Mouse (Mus musculus): ENCODE data around the gene Helt.

Helt gene

DNA sequence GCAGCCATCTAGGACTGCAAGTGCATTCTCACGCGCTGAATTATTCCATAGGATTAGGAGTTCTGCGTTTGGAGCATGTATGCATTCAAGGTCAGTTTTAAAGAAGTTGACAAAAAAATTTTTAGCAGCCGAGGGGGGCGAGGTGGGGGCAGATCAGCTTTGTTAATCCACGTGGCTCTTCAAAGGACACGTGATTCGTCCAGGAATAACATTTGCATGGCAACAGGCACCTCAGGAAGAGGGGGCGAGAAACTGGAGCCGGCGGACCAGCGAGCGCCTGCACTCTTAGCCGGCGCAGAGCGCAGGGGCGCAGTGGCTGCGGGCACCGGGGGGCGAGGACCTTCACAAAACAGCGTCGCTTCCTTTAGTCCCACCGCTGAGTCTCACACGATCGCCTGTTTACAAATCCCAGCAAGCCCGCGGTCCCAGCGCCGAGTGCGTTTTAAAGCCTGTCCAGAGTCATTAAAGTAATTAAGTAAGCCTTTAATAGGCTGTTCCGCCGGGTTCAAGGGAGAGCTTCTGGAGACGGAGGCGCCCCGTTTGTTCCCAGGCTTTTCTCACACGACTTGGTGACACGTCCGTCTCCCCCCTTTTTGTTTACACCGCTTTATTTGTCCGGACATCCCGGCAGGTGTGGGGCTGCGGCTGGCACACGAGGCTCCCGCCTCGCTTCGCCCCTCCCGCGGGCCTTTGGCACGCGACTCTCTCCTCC is at the start of gene Helt:
TSS of gene Helt (minus strand) at position 491 of the 712 bp plus-strand sequence.
- DNase-seq (ENCODE audit: low read depth, low spot score): no peak

DNA sequence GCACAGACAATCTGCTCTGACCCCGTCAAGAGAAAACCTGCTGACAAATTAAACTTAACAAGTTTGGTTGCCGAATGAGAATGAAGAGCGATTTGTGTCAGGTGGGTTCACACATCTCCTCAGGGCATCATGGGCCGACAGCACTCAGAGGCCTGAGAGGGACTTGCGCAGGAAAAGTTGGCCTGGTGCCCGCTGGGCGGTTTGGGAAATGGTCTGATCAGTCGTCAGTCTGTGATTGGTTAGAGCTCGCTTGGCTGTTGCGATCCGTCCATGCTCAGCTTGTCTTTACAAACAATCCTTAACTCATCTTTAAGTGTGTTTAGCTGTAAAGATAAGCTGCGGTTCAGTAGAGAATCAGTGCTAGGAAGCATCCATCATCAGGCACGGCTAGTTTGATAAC is 47.8 kb upstream of the Helt start:
- no peak for DNase-seq (ENCODE audit: low read depth, low spot score)

DNA sequence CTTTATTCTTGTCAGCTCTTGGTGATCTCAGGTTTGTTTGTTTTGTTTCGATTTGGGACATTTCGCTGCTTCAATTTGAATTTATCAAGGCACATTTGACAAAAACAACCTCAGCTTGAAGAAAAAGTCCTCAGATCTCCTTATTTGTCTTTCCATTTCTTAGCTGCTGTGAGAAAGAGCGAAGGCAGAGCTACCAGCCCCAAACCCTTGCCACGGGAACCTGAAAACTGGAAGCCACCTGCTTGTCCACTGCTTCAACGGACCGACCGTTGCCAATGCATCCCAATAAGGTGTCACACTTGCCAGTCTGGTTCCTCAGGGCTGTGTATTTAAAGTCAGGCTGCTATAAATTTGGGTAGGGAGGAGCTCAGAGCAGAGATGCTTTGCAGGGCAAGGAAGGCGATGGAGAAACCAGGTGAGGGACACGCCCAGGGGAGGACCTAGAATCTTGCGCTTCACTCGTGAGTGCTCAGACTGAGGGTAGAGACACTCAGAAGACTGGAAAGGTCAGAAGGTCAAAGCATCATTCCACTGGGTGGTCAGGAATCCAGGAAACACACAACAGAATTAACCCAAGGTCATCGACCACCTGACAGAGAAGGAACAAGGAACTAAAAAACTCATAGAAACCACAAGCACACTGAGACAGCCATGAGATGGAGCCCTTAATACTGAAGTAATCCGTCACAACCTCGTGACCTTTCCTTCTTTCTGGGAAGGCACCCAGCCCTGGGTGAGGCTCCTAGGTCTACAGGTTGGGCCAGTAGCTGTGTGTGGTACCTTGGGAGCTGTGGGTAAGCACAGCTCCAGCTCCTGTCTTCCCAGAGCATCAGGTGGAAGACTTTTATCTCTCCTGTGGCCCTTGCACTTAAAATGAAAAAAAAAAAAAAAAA is 46.2 kb upstream of the Helt start:
- DNase-seq (ENCODE audit: low read depth, low spot score): no peak

DNA sequence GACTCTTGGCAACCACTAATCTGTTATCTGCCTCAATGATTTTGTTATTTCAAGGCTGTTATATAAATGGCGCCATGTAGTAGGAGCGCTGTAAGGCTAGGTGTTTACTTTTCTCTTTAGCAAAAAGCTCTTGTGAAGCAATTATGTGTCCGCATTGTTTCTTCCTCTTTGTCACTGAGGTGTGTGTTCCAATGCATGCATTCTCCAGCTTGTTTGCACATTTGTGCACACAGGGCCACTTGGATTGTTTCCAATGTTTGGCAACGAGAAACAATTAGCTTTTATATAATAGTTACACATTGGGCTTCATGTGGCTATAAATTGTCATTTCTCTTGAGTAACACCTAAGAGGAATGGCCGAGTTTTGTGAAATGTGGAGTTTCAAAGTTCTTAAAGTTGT is 44.8 kb upstream of the Helt start:
- no peak for DNase-seq (ENCODE audit: low read depth, low spot score)

DNA sequence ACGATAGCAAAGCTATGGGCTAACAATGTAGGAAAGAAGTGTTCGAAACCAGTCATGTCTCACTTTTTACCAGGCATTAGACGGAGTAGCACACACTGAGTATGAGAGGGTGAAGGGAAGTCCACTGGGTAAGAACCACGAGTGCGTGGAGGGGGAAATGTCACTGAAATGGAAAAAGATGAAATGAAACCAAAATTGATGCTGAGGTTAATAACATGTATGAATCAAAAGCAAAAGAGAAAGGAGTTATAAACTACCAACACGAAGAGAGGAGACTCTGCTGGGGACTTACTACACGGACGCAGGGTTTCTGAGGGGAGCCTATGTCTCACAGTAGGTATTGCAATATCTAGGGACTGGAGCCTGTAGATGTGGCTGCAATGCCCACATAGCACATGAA is 41.9 kb upstream of the Helt start:
- DNase-seq (ENCODE audit: low read depth, low spot score): peak; percentile 64

DNA sequence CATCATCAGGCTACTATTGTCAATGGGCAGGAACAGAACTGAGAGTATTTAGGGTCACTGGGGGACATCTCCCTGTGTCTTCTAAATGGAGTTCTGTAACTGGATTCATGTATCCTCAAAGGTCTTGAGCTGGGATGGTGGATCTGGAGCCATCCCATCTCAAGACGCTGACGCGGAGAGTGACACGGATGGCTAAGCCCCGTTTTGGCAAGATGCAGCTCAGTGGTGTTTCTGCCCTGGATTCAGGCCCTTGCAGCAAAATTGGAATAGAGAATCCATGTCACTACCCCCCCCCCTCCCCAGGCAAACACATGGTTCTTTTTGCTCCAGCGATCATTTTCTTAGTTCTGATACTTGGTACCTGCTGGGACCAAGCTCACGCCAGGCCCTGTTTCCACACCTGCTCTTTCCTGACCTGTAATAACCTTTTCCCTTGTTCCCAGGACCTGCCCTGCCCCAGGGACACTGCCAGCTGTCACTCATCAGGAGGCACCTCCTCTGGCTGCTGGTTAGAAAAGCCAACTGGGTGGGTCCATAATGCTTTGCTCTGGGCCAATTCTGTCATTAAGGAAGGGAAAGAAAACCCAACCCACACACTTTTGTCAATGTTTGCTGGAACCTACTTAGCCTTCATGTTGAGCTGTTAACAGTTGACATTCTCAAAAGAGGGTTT is 38.1 kb upstream of the Helt start:
- no peak for DNase-seq (ENCODE audit: low read depth, low spot score)

DNA sequence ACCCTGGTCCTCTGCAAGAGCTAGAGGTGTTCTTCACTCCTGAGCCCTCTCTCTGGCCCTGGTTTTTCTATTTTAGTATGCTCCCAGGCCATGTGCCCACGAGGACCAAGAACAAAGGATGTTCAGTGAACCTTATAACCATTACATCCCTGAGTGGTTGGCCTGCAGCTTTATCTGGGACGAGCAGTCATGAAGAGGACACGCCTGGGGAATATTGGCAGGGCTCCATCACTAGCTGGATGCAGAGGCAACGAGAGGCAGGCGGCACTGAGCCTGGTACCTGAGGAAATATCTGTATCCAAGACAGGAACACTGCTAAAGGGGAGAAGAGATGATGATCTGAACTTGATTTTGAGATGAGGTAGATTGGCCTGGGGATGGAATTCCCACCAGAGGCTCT is 37.3 kb upstream of the Helt start:
- DNase-seq (ENCODE audit: low read depth, low spot score): no peak

DNA sequence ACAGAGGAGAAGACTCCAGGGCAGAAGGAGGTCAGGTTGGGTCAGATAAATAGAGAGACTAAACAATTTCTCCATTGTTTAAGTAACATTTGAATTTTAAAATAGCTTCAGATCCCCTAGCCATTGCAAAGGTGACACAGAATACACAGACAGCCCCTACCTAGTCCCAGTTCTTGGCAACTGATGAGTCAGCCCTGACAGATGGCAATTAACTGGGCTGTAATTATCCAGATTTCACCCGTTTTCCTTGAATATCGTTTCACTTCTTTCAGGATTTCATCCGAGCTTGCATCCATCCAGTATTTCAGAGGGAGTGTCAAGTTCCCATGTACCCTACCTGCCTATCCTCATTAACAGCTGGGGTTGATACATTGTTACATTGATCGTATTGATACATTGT is 34.9 kb upstream of the Helt start:
- no peak for DNase-seq (ENCODE audit: low read depth, low spot score)

DNA sequence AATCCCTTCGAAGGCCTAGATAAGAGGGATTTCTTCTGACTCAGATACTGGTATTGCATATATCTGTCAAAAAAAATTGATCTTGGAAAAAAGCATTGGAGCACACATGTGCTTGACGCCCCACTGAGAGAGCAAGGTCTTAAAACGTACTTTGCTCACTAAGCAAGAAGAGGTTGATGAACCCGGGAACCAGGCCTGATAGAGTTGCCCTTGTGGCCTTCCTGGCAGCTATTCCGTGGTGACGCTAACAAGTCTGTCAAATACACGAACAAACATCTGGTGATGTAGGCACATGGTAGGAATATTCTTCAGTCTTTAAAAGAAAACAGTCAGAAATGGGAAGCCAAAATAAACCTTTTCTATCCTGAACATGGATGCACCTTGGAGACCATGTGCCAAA is 32.8 kb upstream of the Helt start:
- no peak for DNase-seq (ENCODE audit: low read depth, low spot score)

DNA sequence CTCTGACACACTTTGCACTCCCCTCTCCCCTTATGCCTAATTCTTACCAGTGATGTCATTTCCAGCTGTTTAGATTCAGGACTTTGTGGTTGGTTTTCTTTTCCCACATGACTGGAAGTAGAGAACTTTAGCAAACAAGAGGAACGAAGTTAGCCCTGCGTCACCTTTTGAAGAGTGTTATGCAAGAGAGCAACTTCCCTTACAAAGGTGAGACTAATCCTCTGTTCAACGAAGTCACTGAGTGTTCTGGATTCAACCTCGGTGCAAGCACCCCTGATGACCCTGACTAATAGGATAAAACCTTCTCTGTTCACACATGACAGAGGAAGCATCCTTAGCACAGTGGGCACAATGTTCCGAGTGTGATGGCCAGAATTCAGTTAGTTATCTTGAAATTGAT is 32.2 kb upstream of the Helt start:
- DNase-seq (ENCODE audit: low read depth, low spot score): no peak

DNA sequence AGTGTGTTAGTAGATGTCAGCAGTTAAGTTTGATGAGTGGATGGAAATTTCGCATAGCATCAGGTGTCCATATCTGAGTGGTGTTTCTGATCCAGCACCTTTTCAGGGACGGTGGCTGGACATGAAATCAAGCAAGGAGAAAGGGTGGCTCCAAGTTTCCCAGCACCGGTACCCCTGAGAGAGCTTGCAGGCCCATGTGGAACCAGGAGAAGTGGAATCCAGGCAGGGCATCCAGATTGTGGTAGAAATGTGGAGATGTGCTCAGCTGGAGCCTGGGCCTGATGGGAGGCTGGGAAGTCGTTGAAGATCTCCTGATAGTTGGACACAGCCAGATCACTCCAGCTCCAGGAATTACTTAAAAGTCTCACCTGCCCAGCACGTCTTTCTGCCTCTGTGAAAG is 30.2 kb upstream of the Helt start:
- DNase-seq (ENCODE audit: low read depth, low spot score): no peak

DNA sequence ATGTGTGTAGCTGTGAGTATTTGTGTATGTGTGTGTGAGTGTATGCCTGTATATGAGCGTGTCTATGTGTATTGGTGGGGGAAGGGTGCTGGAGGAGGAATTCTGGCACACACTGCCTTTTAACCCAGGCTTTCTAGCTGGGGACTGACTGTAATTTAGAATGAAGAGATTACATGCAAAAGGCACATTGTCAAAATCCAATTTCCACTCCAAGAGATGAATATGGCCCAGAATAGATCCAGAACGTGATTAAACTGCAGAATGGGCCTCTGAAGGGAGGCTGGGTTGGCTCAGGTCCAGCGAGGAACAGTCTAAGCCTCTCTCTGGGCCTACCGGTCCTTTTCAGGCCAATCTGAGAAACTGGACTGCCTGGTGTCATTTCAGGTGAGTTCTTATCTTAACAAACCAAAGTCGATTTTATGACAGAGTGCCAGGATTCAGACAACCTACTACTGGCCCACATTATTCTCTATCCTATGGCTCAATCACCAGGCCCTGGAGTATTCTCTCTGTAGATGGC is 29.3 kb upstream of the Helt start:
- no peak for DNase-seq (ENCODE audit: low read depth, low spot score)

DNA sequence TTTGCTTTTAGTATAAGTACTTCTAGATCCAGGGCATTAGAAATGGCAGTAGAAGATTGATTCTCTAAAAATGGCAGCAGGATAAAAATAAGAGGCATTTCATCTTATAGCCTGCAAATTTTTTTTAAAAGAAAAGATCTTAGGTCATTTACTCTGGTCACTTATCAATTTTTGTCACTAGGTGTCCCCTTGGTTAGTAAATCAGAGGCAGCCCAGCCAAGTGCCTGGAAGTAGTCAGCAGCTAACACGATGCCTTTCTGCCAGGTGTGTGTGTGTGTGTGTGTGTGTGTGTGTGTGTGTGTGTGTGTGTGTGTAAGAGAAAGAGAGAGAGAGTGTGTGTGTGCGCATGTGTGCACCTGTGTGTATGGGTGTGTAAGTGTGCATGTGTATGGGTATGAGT is 28.4 kb upstream of the Helt start:
- DNase-seq (ENCODE audit: low read depth, low spot score): peak; percentile 37

DNA sequence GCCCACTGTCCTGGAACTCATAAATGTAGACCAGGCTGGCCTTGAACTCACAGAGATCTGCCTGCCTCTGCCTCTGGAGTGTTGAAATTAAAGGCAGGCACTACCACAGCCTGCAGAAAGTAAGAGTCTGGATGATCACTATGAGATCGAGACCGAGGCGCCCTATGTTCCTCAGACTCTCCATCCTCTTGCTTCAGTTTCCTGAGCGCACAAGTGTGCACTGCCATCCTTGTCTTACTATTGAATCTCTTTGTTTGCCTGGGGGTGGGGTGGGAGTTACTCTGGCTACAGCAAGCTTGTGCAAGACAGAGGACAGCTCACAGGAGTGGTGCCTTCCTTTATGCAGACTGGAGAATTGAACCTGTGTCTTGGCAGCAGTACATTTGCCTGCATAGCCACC is 27.9 kb upstream of the Helt start:
- DNase-seq (ENCODE audit: low read depth, low spot score): no peak

DNA sequence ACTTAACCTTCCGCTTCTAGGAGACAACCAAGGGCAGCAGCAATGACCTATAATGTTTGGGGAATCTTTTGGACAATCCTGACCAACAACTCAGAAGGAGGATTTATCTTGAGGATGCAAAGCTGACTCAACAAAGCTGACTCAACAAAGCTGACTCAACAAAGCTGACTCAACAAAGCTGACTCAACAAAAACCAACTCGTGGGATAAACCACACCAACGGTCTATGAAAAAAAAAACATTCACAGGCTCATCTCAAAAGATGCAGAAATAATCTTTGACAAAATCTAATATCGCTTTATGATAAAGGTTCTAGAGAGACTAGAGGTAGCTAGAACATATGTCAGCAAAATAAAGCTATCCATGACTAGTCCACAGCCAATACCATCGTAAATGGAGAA is 24.3 kb upstream of the Helt start:
- DNase-seq (ENCODE audit: low read depth, low spot score): no peak

DNA sequence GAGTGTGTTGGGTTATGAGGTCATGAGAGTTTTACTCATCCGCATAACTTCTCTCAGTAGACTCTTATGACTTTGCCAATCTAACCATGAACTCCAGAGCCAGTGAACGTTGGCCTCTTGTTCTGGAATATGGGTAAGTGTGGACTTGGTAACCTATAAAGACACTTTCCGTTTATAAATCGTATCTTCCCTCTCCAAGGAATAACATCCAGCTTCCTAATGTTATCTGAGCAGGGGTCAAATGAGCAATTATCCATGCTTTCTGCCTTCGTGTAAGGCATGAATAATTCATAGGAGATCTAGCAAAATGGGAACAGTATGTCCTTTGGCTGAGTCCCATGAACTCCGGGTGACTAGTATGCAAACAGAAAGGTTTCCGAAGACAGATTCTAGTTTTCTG is 22.7 kb upstream of the Helt start:
- DNase-seq (ENCODE audit: low read depth, low spot score): no peak

DNA sequence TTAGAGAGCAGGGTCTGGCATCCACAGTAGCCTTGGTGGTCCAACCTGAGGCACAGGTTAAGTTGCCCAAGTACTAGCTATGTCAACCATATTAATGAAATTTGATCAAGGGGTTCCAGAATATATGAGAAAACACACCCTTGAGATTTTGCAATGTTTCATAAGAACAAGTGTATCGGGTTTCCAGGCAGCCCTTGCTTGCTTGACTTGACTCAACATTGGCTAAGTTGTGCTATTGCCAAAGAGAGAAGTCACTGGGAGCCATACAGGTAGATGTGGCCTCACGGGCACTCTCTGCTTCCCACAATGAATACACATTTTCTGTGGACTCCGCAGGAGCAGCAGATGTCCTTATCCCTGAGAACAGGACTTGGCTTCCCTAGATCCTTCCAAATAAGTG is 19.3 kb upstream of the Helt start:
- no peak for DNase-seq (ENCODE audit: low read depth, low spot score)

DNA sequence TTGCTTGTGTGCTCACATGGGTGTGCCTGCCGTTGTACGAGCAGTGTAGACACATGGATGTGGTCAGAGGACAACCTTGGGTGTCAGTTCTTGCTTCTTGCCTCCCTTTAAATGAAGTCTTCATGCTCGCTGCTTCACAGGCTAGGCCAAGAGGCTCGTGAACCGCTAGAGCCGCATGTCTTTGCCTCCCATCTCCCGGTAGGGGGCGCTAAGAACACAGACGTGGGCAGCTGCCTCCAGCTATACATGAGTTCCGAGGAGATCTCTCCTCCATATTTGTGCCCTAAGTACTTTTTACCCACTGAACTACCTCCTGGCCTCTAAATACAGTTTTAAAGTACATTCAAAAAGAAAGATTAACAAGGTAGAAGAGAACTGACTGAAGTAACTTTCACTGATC is 16.7 kb upstream of the Helt start:
- peak; percentile 80 for DNase-seq (ENCODE audit: low read depth, low spot score)

DNA sequence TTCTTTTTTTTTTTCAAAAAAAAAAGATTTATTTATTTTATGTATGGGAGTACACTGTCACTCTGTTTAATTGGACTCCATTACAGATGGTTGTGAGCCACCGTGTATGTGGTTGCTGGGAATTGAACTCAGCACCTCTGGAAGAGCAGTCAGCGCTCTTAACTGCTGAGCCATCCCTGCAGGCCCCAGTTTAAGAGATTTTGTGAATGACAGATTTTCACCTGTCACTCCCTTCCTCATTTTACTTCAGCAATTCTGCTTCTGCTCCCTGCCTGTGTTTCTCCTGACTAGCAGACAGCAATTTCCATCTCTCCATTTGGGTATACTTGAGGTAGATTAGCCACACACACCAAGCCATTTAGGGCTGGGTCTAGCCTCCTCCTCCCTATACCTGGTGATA is 13.7 kb upstream of the Helt start:
- no peak for DNase-seq (ENCODE audit: low read depth, low spot score)

DNA sequence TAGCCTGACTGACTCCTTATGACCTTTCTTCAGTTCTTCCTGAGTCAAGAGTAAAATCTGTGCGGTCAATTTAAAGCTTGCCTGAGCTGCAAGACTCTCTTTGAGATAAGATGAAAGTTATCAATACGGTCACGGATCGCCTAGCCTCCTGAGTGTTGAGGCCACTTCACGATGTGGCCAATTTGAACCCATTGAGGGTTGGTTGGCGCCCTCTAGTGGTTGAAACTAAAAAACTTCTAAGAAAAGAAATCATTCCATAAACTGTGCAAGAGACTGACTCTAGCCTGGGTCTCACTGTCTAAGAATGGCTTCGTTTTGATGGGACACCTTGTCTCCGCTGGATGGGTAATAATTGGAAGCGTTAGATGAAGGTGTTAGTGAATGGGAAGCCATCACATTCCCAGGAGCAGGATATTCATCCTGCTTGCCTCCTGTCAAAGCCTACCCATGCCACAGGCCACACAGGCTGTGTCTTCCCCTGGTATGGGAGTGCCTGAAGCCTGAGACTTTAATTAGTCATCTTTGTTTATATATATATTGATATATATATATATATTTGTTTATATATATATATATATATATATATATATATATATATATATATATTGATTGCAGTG is 11.4 kb upstream of the Helt start:
- DNase-seq (ENCODE audit: low read depth, low spot score): peak; percentile 66

DNA sequence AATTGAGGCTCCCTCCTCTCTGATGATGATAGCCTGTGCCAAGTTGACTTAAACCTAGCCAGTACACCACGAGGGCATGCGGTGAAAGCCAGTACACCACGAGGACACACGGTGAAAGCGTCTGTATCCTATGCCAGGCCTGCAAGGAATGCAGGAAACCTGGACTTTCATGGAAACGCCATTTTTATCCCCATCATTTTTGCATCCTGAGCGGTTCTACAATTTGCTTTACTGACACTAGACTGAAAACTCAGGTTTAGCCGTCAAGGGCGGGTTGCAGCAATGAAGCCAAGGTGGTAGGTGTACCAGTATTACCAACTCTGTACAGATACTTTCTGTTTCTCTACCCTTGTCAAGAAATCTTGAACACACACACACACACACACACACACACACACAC is 7.7 kb upstream of the Helt start:
- no peak for DNase-seq (ENCODE audit: low read depth, low spot score)

DNA sequence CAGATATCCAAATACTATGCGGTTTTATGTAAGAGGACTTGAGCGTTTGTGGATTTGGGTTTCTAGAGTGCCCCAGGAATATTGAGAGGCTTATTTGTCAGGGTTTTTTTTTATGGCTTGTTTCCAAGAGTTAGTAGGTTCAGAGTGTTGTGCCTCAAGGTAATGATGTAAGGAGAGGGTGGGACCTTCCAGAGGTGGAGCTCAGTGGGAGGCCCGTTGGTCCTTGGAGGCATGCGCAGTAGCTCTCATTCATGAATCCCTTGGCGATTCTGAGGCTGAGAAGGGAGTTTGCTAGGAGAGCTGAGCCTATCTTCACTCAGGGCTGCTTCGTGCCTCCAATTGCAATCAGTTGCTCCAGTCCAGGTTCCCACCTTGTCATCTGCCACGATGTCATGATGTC is 4.4 kb upstream of the Helt start:
- DNase-seq (ENCODE audit: low read depth, low spot score): no peak
